Mouse (Mus musculus) cerebellum, postnatal 10 days (tissue): Measurements from ENCODE around the gene Laptm5.
A peak's percentile ranks its signal among the peaks of the same experiment; 100 is the strongest.

Source experiments
- DNase-seq, 2 experiments: peaks; one replicate each; pipeline ENCODE4 v3.0.0; 2021; ENCODE audit warnings: mixed read lengths in 2 of 2

Laptm5 gene

DNA sequence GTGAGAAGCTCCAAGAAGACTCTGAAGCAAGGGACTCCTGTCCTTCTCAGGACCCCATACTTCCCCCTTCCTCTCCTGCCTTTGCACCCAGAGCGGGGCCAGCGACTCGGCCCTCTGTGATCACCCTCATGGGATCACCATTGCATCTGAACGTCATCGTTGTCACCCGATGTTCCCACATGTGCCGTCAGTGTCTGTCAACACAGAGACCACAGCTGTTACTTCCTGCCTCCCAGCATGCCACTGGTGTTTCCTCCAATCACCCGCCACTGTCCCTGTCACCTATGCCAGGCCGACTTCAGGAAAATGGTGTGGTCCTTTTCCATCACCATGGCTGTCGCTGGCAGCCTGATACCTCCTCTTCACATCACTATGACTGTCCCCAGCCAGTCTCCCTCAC is 9.1 kb downstream of the Laptm5 start:
- DNase-seq = no peak

DNA sequence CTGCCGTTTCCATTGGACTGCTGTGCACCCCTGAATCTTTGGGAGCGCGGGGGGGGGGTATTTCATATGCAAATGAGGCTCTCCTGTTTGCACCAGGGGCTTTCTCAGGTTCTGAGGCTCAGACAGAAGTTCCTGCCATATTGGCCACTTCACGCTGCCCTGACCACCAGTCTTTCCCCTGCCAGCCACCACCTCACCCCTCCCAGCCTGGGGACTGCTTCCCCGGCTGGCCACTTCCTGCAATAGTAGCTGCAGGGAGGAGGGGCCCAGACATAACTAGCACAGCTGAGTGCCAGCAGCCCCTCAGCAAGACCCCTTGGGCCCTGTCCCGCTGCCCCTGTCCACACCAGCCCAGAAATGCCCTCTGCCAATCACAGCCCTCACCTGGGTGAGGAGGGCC is 13.3 kb downstream of the Laptm5 start:
- no peak for DNase-seq

DNA sequence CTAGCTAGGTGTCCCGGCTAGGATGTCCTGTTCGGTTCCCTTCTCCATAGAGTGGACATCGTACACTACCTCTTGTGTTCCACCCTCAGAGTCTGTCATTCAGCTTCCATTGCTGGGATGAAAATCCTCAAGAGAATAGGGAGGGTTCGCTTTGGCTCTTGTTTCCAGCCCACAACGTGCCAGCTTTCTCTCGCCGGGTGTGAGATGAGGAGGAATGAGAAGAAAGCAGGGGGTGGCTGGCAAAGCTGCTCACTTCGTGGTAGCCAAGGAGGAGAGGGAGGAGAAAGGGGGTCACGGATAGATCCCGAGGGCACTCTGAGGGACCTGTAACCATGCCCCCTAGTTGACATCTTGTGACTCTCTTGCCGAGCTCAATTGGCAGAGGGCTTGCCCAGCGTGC is 14.9 kb downstream of the Laptm5 start:
- peak in 1 of 2 experiments; percentile 42 for DNase-seq

DNA sequence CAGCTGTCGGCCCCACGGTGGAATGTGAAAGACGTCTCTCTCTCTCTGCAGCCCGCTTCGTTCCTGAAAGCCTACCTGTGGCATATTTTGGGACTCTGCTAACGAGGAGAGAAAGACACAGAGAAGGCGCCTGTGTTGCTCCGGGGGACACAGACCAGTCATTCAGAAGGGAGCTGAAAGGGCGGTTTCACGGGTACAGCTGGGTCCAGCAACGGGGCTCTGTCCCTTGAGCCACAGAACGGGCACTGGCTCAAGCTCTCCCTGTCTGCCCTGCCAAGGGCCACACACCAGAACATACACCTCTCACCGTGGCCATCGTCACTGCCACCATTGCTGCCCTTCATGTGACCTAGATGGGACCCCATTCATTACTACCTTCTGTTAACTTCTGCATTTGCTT is 29.7 kb downstream of the Laptm5 start:
- DNase-seq = no peak

DNA sequence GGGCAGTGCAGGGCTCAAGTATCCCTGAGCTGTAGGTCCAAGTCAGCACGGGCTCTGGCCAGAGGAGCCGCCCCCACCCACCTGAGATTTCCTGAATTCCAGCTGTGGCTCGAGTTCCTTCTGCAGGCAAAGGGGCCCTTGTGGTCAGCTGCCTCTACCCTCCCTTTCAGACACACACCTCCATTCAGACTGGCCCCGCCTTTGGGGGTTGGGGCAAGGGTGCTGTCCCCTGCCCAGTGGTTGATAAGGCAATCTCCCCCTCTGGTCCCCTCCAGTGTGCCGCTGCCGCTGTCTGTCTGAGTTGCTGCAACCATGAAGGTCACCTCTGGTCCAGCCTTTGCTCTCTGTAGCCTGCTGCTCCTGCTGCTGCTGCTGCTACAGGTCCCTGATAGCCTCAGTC is 31.2 kb downstream of the Laptm5 start, which contains the start of gene Matn1:
Gene Matn1 (plus strand): TSS at position 274 of the 400 bp plus-strand sequence.
- DNase-seq = no peak

DNA sequence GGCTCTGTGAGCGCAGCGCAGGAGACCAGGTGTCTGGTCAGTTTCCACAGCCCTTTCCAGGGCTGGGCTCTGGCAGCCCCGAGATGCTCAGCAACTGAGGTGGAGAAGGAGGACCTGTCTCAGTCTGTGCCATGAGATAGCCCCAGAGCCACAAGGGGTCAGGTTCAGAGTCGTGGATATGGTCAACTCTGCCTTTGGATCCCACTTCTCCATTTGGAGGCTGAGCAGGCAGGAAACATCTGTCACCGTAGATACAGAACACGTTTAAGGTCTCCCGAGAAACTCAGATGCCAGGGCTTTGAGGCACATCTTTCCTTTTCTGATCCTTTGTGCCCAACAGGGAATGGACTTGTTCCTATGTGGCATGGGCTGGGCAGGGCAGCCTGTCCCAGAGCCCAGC is 31.9 kb downstream of the Laptm5 start:
- no peak for DNase-seq

DNA sequence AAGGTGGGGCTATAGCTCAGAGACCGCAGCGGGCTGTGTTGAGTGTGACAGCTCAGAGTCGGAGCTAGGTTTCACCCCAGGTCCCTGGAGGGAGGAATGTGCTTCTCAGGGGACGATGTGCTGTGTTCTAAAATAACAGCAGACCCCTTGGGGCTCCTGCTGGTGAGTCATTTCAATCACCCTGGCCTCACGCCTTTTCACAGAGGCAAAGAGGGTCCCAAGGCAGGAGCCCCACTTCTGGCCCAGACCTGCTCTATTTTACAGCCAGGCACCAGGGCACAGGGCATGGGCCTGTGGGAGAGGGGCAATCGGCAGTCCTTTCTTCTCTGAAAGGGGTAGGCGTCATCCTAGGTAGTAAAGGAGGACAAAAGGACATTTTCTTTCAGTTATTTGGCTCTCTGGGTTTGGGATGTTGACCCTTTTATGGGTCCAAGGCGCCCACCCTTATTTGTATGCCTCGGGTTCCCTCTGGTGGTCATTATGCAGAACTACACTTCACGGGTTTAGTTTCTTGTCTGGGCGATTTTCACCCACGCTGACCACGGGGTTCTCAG is 34.2 kb downstream of the Laptm5 start:
- peak; percentile 51 to 72 for DNase-seq

DNA sequence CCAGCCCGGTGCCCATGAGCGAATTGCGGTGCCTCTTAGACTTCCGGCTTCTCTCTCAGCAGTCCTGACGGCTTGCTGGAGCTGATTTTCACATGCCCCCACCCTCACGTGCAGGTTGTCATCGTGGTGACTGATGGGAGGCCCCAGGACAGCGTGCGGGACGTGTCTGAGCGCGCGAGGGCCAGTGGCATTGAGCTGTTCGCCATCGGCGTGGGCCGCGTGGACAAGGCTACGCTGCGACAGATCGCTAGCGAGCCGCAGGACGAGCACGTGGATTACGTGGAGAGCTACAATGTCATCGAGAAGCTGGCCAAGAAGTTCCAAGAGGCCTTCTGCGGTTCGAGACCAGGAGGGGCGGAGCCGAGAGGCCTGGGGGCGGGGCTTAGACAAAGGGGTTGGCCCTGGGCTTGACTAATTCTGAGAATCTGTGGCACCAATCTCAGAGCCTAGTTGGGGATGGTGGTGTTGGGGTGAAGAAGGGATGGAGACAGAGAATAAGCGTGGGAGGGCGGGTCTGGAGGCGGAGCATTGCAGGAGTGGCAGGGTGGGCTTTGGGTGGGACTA is 37.0 kb downstream of the Laptm5 start:
- no peak for DNase-seq

DNA sequence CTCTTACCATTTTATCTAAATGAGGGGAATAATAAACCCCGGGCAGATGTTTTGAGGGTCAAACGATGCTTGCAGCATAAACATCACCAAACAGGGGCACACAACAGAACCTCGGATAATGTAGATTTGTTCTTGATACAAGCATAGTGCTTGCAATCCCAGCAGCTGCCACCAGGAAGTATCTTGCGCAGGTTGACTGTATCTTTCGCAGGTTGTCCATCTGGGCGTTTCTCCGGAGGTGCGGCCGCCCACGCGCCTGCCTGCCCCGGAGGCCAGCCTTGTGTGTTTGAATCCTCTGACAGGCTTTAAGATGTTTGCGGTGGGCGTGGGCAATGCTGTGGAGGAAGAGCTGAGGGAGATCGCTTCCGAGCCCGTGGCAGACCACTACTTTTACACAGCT is 39.6 kb downstream of the Laptm5 start:
- DNase-seq = peak; percentile 74 to 84

DNA sequence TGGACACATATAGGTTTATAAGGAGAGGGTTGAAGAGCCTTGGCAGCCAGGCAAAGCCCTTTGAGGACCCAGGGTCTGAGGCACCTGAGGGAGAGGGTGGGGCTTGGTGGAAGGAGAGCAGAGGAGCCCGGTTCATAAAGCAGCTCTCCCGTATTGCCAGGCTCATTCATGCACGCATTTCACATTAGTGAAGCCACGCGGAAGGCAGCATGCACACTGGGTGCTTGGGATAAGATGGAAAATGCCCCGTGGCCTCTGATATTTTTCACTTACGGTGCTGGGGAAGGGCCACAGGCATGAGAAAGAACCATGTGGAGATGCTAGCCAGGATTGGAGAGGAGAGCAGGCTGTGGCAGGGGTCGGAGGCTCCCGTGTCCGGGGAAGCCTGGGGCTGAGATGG is 44.2 kb downstream of the Laptm5 start:
- peak; percentile 49 for DNase-seq

DNA sequence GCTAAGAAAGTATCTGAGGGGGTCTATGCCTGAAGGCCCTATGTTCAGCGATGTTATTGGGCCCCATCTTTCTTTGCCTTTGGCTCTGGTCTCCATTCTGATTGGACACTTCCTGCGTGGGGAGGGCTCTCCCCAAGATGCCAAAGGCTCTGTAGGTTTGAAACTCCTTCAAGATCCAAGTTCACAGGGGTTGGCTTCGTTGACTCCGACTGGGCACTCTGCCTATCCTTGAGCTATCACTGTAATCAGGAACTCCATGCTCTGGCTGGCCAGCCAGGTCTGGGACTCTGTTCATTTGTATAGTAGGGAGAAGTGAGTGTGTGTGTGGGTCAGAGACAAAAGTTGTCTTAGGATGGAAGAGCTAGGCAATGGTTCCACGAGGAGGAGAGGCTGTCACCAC is 45.9 kb downstream of the Laptm5 start:
- DNase-seq = peak in 1 of 2 experiments; percentile 31

DNA sequence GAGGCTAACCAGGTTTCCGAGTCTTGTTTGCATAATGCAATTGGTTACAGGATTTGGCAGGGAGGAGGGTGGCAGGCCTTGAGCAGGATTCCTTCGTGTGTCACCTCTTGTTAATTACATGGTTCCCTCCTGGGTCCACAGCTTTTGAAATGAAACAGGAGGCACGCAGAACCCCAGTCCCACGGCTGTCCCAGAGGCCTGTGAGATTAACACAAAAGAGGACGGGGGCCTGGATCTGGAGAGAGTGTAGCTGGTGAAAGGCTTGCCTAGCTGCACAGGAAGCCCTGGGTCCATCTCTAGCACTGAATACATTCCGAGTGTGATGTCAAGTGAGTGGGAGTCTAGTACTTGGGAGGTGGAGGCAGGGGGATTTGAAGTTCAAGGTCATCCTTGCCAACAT is 46.8 kb downstream of the Laptm5 start:
- DNase-seq = no peak

DNA sequence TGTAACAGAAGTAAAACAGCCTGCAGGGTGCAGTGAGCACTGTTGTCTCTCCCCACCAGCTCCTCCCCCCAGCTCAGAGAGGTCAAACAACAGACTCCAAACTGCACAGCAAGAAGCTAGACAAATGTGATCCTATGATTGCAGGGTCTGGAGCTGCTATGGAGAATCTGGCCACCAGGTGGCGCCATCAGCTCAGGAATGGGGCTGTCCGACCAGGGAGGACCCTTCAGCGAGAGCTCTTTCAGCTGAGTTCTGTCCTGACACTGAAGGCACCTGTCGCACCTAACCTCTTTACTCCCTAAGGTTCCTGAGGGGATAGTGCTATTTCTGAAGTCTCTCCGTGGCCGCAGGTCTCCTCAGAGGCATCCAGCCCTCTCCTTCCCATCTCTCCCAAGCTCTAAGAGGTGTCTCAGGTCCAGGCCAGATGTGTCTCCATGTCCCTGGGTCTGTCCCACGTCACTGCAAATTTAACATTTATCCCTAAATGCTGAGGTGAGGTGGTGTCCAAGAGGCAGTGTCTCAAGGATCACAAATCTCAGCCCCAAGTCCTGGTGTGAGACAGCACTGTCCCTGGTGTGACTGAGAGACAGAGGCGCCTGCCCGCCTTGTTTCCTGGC is 47.3 kb downstream of the Laptm5 start:
- peak; percentile 95 to 98 for DNase-seq

DNA sequence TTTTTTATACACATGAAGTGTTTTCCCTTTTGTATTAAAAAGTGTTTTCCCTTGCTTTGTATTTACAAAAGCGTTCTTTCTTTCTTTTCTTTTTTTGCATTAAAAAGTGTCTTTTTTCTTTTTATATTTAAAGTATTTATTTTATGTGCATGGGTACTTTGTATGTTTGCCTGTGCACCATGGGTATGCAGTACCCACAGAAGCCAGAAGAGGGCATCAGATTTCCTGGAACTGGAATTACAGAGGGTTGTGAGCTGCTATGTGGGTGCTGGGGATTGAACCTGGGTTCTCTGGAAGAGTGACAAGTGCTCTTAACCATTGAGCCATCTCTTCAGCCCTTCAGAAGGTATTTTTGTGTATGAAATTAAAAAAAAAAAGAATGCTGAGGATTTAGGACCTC is 58.4 kb downstream of the Laptm5 start:
- DNase-seq = no peak

DNA sequence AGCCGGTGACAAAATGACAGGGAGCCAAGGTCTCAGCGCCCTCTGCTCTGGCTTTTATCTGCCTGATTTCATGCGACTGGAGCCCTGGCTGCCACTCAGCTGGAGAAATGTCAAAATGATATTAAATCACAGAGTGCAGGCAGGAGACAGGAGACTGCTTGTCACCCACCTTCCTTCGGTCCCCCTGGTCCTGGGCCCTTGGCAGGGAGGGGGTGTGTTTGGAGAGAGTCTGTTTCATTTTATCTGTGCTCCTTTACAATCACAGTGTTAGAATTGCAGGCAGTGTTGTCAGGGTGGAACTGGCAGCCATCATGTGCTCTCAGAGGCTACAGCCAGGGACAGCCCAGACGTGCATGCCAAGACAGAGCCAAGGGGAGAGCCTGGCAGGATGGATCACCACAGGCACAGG is 59.5 kb downstream of the Laptm5 start:
- DNase-seq = peak; percentile 87 to 89

DNA sequence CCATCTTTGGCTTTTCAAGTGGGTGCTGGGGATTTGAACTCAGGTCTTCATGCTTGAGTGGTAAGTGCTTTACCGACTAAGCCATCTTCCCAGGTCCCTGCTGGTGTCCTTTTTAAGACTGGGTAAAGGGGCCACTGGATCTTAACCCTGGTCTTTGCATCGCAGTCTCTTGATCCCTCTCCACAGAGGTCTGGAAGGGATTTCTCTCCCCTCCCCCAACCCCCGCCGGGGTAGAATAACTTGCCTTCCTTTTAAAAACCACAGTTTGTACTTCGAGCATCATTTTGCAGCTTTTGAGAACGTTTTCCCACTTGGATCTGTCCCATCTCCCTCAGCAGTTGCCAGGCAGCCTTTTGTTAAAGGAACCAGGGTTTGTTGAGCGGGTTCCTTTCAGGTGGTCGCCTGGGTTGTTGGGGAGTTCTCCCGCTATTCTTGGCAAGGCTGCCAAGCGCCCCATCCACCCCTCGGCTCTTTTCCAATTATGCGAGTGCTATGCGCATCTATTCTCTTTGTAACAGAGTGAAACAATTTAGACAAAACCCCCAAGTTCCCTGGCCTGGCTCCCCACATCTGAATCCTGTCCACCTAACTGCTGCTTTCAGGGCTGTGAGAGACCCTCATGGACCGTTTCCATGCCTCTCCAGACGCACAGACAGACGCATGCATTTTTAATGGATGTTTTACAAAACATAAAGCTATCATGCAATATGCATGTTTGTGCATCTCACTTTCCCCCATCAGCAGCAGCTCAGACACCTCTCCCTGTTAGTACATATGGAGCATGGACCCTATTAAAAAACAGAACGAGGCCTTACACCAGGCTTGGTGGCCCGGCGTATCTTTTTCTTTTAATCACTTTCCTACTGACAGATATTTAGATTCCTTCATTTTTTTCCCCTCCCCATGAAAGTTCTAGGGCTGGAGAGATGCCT is 60.7 kb downstream of the Laptm5 start:
- peak in 1 of 2 experiments; percentile 55 for DNase-seq

DNA sequence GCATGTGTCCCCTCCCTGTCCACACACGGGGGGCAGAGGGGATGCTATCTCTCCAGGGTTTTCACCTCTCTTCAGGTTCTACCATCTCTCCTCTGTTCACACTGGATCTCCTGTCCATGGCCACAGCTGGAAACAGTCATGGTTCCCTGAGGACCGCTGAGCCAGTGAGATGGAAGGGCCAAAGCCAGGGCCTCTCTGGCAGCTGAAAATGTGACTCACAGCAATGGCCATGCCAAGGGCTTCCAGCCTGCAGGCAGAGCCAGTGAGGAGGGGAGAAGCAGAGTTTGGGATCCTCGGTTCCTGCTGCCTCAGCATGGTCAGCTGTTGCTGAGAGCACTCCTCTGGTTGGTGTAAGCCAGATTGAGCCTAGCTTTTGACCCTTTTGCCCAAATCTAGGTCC is 66.1 kb downstream of the Laptm5 start:
- no peak for DNase-seq

DNA sequence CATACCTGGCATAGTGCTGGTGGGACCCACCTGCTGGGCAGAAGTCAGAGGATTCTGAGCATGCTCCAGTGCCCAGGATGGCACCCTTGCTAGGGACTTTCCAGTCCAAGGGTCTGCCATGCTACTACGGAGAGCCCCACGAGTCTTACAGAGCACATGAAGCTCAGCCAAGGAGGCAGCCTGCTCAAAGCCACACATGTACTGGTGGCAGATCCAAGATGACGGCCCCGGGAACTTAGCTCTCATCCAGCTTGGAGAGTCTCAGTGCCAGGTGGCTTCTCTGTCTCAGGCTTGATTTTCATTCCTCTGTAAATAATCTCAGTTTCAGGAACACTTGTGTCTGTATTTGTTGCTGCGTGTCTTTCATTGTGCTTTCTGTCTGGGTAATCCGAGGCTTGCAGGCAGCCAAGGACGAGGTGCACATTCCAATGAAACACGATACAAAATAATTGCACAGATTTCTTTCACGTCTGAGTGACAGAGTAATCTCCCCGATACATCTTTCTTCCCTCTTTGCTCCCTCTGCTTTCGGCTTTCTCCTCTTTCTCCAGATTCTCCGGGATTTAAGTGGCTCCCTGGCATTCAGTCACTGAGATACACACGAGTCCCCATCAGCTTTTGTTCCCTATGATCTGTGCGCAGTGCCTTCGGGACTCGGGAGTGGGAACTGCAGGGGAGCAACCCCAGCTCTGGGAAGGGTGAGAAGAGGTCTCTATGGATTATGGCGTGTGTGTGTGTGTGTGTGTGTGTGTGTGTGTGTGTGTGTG is 71.7 kb downstream of the Laptm5 start:
- DNase-seq = peak; percentile 57
